Mouse (Mus musculus) forelimb bud, embryonic 11.5 days (tissue): Measurements from ENCODE around the gene Olfr1494.

Experiments used
- DNase-seq: peaks from one replicate; pipeline ENCODE4 v3.0.0-alpha.2; 2012; ENCODE audit warnings: low read depth, low spot score

Olfr1494 gene

DNA sequence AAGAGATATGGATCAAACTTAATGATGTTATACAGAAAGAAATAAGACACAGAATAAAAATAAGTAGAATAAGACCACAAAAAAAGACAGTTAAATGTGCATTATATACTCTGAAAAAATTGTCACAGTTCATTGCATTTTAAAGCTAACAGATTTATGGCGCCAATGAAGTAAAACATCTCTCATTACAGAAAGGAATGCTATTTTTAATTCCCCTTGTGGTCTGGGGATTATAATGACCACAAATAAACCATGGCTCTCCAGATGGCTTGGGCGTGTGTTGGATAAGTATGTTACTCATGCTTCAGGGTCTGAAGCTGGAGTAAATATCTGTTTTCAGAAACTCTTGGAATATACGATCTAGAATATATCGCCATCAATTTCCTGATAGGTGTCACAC lies at the start of gene Olfr1494:
Gene Olfr1494, plus strand, starts transcription at position 301 of the 400 bp plus-strand sequence.
- no peak for DNase-seq

DNA sequence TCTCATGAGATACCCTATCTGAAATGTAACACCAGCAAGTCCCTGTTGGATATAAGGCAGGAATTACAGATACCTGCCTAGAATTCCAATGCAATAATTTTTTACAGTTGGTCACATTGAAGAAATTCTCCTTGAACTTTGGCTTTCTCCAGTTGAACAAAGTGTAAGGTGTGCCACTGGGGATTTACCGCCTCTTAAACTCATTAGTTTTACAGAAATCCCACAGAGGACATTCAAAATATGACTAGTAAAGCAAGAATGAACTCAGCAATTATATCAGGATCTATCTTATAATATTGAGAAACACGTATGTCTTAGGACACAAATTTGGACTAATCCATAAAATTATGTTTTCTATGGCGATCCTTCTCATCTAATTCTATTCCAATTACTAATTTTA lies 42.6 kb upstream of the Olfr1494 start, which contains the start of gene Olfr1491:
Gene Olfr1491, plus strand, starts transcription at position 301 of the 400 bp plus-strand sequence.
- no peak for DNase-seq

DNA sequence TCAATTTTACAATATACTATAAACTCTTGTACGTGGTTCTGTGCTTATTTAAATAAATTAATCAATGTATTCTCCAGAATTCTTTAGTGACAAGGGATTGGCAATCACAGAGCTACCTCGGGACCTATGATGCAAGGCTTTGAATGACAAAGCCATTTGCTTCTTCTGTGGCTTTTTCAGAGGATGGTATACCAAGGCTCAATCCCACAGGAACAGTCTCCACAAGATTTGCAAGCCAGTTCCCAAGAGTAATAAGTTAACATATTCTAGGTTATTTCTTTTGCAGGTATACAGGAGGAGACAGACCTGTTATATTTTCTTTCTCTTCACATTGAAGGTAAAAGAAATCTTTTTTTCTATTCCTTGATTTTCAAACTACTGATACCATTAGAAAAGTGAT lies 16.6 kb upstream of the Olfr1494 start, which contains the start of gene Olfr1493-ps1:
Gene Olfr1493-ps1, plus strand, starts transcription at position 301 of the 400 bp plus-strand sequence.
- no peak for DNase-seq

DNA sequence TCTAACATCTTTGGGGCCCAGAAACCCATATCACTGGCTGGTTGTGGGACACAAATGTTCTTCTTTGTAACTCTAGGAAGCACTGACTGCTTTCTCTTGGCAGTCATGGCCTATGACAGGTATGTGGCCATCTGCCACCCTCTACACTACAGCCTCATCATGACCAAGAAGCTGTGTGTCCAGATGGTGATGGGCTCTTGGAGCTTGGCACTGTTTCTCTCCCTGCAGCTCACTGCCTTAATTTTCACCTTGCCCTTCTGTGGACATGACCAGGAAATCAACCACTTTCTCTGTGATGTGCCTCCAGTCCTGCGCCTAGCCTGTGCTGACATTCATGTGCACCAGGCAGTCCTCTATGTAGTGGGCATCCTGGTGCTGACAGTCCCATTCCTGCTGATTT lies 9.8 kb downstream of the Olfr1494 start:
- DNase-seq: no peak

DNA sequence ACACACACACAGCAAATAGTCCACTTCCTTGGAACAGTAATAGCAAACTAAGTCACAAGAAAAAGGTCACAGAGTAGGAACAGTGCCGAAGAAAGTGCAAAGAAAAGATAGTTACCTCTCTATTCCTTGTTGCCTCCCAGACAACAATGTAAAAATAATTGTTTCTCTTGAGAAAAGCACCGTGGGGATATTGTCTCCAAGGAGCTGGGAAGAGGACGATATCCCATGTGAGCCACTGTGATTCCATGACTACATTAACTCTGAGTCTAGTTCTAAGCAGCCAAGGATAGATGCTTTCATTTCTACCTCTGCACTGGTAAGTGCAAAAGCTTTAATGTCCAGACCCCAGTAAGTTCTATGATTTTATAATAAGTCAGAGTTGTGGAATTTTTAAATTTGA lies 24.8 kb downstream of the Olfr1494 start, which contains the start of gene Olfr1495:
Gene Olfr1495, plus strand, starts transcription at position 301 of the 400 bp plus-strand sequence.
- DNase-seq: no peak

DNA sequence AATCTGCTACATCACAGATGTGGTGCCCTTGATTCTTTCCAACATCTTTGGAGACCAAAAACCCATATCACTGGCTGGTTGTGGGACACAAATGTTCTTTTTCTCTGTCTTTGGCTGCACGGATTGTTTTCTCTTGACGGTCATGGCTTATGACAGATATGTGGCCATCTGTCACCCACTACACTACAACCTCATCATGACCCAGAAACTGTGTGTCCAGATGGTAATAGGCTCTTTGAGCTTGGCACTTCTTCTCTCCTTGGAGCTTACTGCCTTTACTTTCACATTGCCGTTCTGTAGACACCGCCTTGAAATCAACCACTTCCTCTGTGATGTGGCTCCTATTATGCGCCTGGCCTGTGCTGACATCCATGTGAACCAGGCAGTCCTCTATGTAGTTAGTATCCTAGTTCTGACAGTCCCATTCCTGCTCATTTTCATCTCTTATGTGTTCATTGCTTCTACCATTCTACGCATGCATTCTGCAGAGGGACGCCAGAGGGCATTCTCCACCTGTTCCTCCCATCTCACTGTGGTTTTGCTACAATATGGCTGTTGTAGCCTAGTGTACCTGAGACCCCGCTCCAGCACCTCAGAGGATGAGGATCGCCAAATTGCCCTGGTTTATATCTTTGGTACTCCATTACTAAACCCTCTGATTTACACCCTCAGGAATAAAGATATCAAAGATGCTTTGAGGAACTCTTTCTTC lies 29.2 kb downstream of the Olfr1494 start:
- no peak for DNase-seq

DNA sequence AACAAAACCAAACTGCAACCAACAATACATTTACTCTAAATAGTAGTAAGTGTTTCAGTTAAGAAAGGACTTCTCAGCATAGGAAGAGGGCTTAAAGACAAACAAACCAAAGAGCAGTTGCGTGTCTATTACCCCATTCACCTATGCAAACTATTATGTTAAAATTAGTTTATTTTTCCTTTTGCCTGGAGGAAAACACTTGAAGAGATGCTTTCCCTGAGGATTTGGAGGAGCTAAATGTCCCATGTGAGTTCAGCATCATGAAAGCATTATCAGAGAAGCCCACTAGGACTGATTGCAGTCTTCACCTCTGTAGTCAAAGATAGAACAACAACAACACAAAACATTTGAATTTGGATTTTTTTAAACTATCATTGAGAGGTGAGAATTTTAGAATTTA lies 38.0 kb downstream of the Olfr1494 start, which contains the start of gene Olfr1496:
Gene Olfr1496, plus strand, starts transcription at position 301 of the 400 bp plus-strand sequence.
- no peak for DNase-seq

DNA sequence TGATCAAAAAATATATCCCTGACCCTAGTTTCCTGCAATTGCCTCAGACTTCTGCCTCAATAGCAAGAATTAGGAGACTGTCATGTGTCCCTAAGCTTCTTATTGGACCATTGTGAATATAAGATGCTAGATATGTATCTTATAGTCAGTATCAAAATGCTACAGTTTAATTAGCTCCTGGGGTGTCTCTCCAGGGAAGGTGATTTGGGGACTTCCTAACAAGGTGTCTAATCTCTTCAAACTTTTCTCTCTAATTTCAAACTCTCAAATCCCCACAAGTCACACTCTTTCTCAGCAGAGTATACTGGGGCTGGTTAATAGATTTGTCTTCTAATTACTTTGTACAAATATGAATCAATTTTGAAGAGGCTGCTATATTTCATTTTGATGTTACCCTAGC lies 58.6 kb downstream of the Olfr1494 start, which contains the start of gene Olfr1497:
Gene Olfr1497, minus strand, starts transcription at position 101 of the 400 bp plus-strand sequence.
- no peak for DNase-seq
